Mouse (Mus musculus) C2C12 (cell line): Measurements from ENCODE around the gene Lbh. TPM values are rescaled to one million over a fixed set of nuclear protein-coding genes. Genes with fewer than 3 reads are reported as not detected.

Experiments used
- H3K27me3 ChIP-seq: one replicate; pipeline ENCODE4 v1.6.1; 2011; ENCODE audit not compliant: control insufficient read depth, insufficient read depth, insufficient read length
- H3K36me3 ChIP-seq: one replicate; pipeline ENCODE4 v1.6.1; 2011; ENCODE audit not compliant: control insufficient read depth, insufficient read depth
- H3K4me3 ChIP-seq: one replicate; pipeline ENCODE4 v1.5.1; 2011; ENCODE audit warnings: mild to moderate bottlenecking, control low read depth; ENCODE audit not compliant: poor library complexity, insufficient read depth, severe bottlenecking
- H3K79me2 ChIP-seq: one replicate; pipeline ENCODE4 v1.6.1; 2011; ENCODE audit not compliant: control insufficient read depth, insufficient read depth
- H3K79me3 ChIP-seq: one replicate; pipeline ENCODE4 v1.6.1; 2011; ENCODE audit warnings: low read depth, control low read depth
- H3ac ChIP-seq: one replicate; pipeline ENCODE3; 2011; ENCODE audit warnings: low read depth; ENCODE audit not compliant: control insufficient read depth, insufficient read length
- CEBPB ChIP-seq: IDR thresholded peaks from one replicate; pipeline ENCODE4 v1.6.1; 2011; ENCODE audit warnings: low read depth, mild to moderate bottlenecking, control low read depth, moderate library complexity
- CTCF ChIP-seq: IDR thresholded peaks from one replicate; pipeline ENCODE4 v1.5.1; 2011; ENCODE audit not compliant: control insufficient read depth, insufficient read depth, insufficient read length
- FOSL1 ChIP-seq: IDR thresholded peaks from one replicate; pipeline ENCODE4 v1.8.0; 2011; ENCODE audit warnings: mild to moderate bottlenecking, low read length; ENCODE audit not compliant: poor library complexity, insufficient read depth, severe bottlenecking
- MAX ChIP-seq: IDR thresholded peaks from one replicate; pipeline ENCODE4 v1.6.1; 2011; ENCODE audit warnings: mild to moderate bottlenecking, control low read depth
- MYOD1 ChIP-seq: IDR thresholded peaks from one replicate; pipeline ENCODE4 v1.6.1; 2011; ENCODE audit warnings: low read depth; ENCODE audit not compliant: control insufficient read depth, insufficient read length
- MYOG ChIP-seq: IDR thresholded peaks from one replicate; pipeline ENCODE4 v1.6.1; 2011; ENCODE audit not compliant: control insufficient read depth, insufficient read length; ENCODE audit errors: extremely low read depth
- USF1 ChIP-seq: IDR thresholded peaks from one replicate; pipeline ENCODE4 v1.6.1; 2011; ENCODE audit warnings: low read depth, mild to moderate bottlenecking, control low read depth, moderate library complexity
- polyA plus RNA-seq: library from polyadenylated mRNA; unstranded; fragments of >200 nt; fragmentation: generic; extraction: Trizol; gene quantifications from one replicate; pipeline ENCODE4 v1.2.1, GENCODE M21; 2012; ENCODE audit warnings: missing spikeins

Lbh gene
- polyA plus RNA-seq, 1 experiment: 38.4 TPM

GRCm38 (mm10) chr17:72920430-72920829 lies 2.3 kb downstream of the Lbh start:
- Histone ChIP-seq H3K79me3 (peaks cover 49% of the 10 kb centered on the region), H3K4me3 (no peak overlapping the region), H3ac (no peak overlapping the region), H3K79me2 (peaks cover 73% of the 10 kb centered on the region), H3K36me3 (peaks cover 43% of the 10 kb centered on the region), H3K27me3 (no peaks in the 10 kb centered on the region)
- TF ChIP-seq MYOG (no peak), CTCF (no peak), CEBPB (no peak), MYOD1 (no peak), FOSL1 (no peak), MAX (no peak), USF1 (no peak)

- Histone ChIP-seq H3K79me2 (peaks cover 78% of the 10 kb centered on the region), H3K79me3 (peaks cover 52% of the 10 kb centered on the region), H3K27me3 (no peaks in the 10 kb centered on the region), H3ac (no peak overlapping the region), H3K36me3 (peaks cover 48% of the 10 kb centered on the region), H3K4me3 (no peak overlapping the region)
- TF ChIP-seq MYOG (no peak), MYOD1 (no peak), CEBPB (no peak), USF1 (no peak), FOSL1 (no peak), CTCF (no peak), MAX (no peak)
Measured at GRCm38 (mm10) chr17:72920971-72921370, 2.9 kb downstream of the Lbh start.

GRCm38 (mm10) chr17:72922206-72922605 lies 4.1 kb downstream of the Lbh start:
- peaks cover 60% of the 10 kb centered on the region for H3K36me3 ChIP-seq

GRCm38 (mm10) chr17:72923283-72923682 lies 5.2 kb downstream of the Lbh start:
- no peaks in the 10 kb centered on the region for H3K27me3 ChIP-seq
- H3K4me3 ChIP-seq: no peak overlapping the region
- no peak overlapping the region for H3ac ChIP-seq
- H3K36me3 ChIP-seq: peaks cover 71% of the 10 kb centered on the region
- H3K79me3 ChIP-seq: peaks cover 65% of the 10 kb centered on the region
- peaks cover 96% of the 10 kb centered on the region for H3K79me2 ChIP-seq
- no peak for TF ChIP-seq MYOD1
- TF ChIP-seq MAX: no peak
- TF ChIP-seq CTCF: no peak
- TF ChIP-seq MYOG: no peak
- no peak for TF ChIP-seq FOSL1
- TF ChIP-seq CEBPB: no peak
- TF ChIP-seq USF1: no peak

More at GRCm38 (mm10) chr17:72922206-72922605, 4.1 kb downstream of the Lbh start:
- no peak for TF ChIP-seq FOSL1
- TF ChIP-seq USF1: no peak
- TF ChIP-seq CTCF: no peak
- H3ac ChIP-seq: no peak overlapping the region
- peaks cover 91% of the 10 kb centered on the region for H3K79me2 ChIP-seq
- peaks cover 58% of the 10 kb centered on the region for H3K79me3 ChIP-seq
- no peak overlapping the region for H3K4me3 ChIP-seq
- H3K27me3 ChIP-seq: no peaks in the 10 kb centered on the region

- TF ChIP-seq USF1 (no peak), MYOG (no peak), MAX (no peak), CTCF (no peak), MYOD1 (no peak), CEBPB (no peak)
- Histone ChIP-seq H3ac (no peak overlapping the region), H3K27me3 (no peaks in the 10 kb centered on the region), H3K36me3 (peaks cover 81% of the 10 kb centered on the region), H3K79me2 (peaks cover 96% of the 10 kb centered on the region), H3K79me3 (peaks cover 66% of the 10 kb centered on the region), H3K4me3 (no peak overlapping the region)
Measured at GRCm38 (mm10) chr17:72924295-72924694, 6.2 kb downstream of the Lbh start.

GRCm38 (mm10) chr17:72925111-72925510 lies 7.0 kb downstream of the Lbh start:
- peaks cover 88% of the 10 kb centered on the region for H3K36me3 ChIP-seq
- no peaks in the 10 kb centered on the region for H3K27me3 ChIP-seq
- H3K79me2 ChIP-seq: peaks cover 96% of the 10 kb centered on the region
- TF ChIP-seq MYOD1 (no peak), USF1 (no peak), CTCF (no peak), MYOG (no peak), FOSL1 (no peak), MAX (no peak), CEBPB (no peak)
- peaks cover 61% of the 10 kb centered on the region for H3K79me3 ChIP-seq
- no peak overlapping the region for H3ac ChIP-seq
- H3K4me3 ChIP-seq: no peak overlapping the region
